Mouse (Mus musculus) heart, embryonic 14.5 days (tissue): ENCODE data around the gene Nme4. TPM values are rescaled to one million over a fixed set of nuclear protein-coding genes. Genes with fewer than 3 reads are reported as not detected.
"Not testable (repeated sequence)": the region's sequence is repeated elsewhere in the genome, so short reads cannot be mapped to it uniquely, and the experiment has no call there.

ENCODE experiments used
- ATAC-seq: fragments of 200-750 bp; cut with Nextera tagmentation; 2 replicates; pipeline ENCODE4 v1.8.0; 2017; ENCODE audit warnings: low read depth, moderate TSS enrichment; ENCODE audit not compliant: insufficient number of reproducible peaks, insufficient read depth, low FRiP score
- H3K27ac ChIP-seq, 2 experiments: fragments of 200-500 bp in 1 of 2; fragments of 300-500 bp in 1 of 2; sonication (generic) in 1 of 2; replicated peaks in 1 of 2; 2 replicates each; pipeline ENCODE4 v1.5.1; 2012 to 2014; ENCODE audit warnings: low read depth in 2 of 2, low read length in 2 of 2, control low read depth in 1 of 2, mild to moderate bottlenecking in 1 of 2, mixed read lengths in 1 of 2; ENCODE audit not compliant: control insufficient read depth in 1 of 2, insufficient read depth in 1 of 2
- H3K27me3 ChIP-seq: fragments of 300-500 bp; sonication (generic); 2 replicates; pipeline ENCODE4 v1.6.1; 2014; ENCODE audit warnings: mild to moderate bottlenecking, low read length, control low read depth; ENCODE audit not compliant: control insufficient read depth, insufficient read depth
- H3K36me3 ChIP-seq: fragments of 300-500 bp; sonication (generic); 2 replicates; pipeline ENCODE4 v1.6.1; 2014; ENCODE audit warnings: mild to moderate bottlenecking, control low read depth, low read length, mixed read lengths; ENCODE audit not compliant: control insufficient read depth, insufficient read depth
- H3K4me1 ChIP-seq, 2 experiments: fragments of 200-500 bp in 1 of 2; fragments of 300-500 bp in 1 of 2; sonication (generic) in 1 of 2; 2 replicates each; pipeline ENCODE4 v1.6.1; 2012 to 2014; ENCODE audit warnings: low read length in 2 of 2, control low read depth in 1 of 2, mixed read lengths in 1 of 2; ENCODE audit not compliant: control insufficient read depth in 2 of 2, insufficient read depth in 2 of 2
- H3K4me2 ChIP-seq: fragments of 300-500 bp; sonication (generic); 2 replicates; pipeline ENCODE4 v1.6.1; 2014; ENCODE audit warnings: mild to moderate bottlenecking, low read length
- H3K4me3 ChIP-seq, 2 experiments: fragments of 200-500 bp in 1 of 2; fragments of 300-500 bp in 1 of 2; sonication (generic) in 1 of 2; 2 replicates each; pipeline ENCODE4 v1.5.1; 2012 to 2014; ENCODE audit warnings: low read length in 2 of 2, mild to moderate bottlenecking in 2 of 2, control low read depth in 1 of 2, low read depth in 1 of 2, moderate library complexity in 1 of 2; ENCODE audit not compliant: control insufficient read depth in 1 of 2, insufficient read depth in 1 of 2
- H3K9ac ChIP-seq: fragments of 300-500 bp; sonication (generic); 2 replicates; pipeline ENCODE4 v1.6.1; 2014; ENCODE audit warnings: mild to moderate bottlenecking, low read length
- H3K9me3 ChIP-seq: fragments of 300-500 bp; sonication (generic); 2 replicates; pipeline ENCODE4 v1.6.1; 2016; ENCODE audit warnings: low read length, control low read depth; ENCODE audit not compliant: control insufficient read depth
- WGBS: fragments of 180-500 bp; shearing (Covaris S2); extraction: QIAGEN DNeasy Blood & Tissue Kit; methylation state at CpG from one replicate; pipeline ENCODE4 v1.1.7; 2014; 5-methylcytosine and 5-hydroxymethylcytosine counted together
- polyA plus RNA-seq: library from polyadenylated mRNA; unstranded; fragments of >200 nt; fragmentation: Nextera tagmentation; extraction: Ambion mirVana; gene quantifications from 2 replicates; pipeline ENCODE4 v1.2.1, GENCODE M21; 2014

Gene Nme4
- polyA plus RNA-seq, 1 experiment from 2014 or later, result 68.2 TPM

DNA sequence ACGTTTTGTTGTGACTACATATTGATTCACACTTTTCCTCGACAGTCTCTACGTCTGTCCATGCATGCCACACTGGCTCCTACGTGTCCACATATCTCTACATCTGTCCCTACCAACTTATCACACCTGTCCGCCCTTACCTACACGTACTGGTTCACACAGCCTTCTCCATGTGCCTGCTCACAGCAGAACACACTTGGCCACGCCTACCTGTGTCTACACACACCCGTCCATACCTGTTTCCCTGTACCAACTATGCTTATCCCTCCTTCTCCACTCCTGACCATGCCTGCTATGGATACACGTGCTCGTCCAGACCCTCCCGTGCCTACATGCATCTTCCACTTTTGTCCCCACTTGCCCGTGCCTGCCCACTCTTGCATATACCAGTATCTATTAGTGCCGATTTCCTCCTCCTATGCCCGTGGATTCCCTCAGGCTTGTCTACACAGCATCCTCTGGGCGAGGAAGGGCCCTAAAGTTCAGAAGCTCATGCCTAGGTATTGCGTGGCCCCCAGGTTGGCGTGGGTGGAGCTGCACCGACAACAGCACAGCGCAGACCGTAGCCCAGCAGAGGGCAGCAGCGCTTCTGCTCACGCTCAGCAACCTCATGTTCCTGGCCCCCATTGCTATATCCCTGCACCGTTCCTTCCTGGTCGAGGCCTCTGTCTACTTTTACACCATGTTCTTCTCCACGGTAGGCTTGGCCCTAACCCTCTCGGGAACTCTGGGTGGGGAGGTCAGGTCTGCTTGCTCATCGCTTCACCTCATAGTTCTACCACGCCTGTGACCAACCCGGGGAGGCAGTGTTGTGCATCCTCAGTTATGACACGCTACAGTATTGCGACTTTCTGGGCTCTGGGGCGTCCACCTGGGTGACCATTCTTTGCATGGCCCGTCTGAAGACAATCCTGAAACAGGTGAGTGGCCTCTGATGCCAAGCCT lies 24.6 kb upstream of the Nme4 start:
- Histone ChIP-seq H3K36me3 (peaks cover under 1% of the 10 kb centered on the region; the same call in 1 of the 2 replicates), H3K4me1 (peaks cover 3 to 7% of the 10 kb centered on the region in 2 experiments; a peak in 2 of 4 replicates), H3K27me3 (peaks cover 42% of the 10 kb centered on the region), H3K27ac (no peak overlapping the region), H3K4me3 (no peak overlapping the region), H3K4me2 (no peak overlapping the region), H3K9me3 (no peaks in the 10 kb centered on the region), H3K9ac (no peak overlapping the region; the same call in 1 of the 2 replicates)
- ATAC-seq, result no peak
- WGBS, result 45% methylated on average over 33 of the region's 33 CpGs

GRCm38 (mm10) chr17:26116503-26117258 lies 21.3 kb upstream of the Nme4 start:
- no peak overlapping the region for H3K27ac ChIP-seq
- WGBS, result 69% methylated on average over 17 of the region's 17 CpGs
- H3K9ac ChIP-seq, result no peak overlapping the region
- no peak overlapping the region for H3K4me3 ChIP-seq
- no peaks in the 10 kb centered on the region for H3K9me3 ChIP-seq
- H3K36me3 ChIP-seq, result no peaks in the 10 kb centered on the region
- H3K27me3 ChIP-seq, result peaks cover 75% of the 10 kb centered on the region
- no peak for ATAC-seq
- no peak overlapping the region for H3K4me2 ChIP-seq
- peaks cover 3 to 4% of the 10 kb centered on the region in 2 experiments; a peak in 2 of 4 replicates for H3K4me1 ChIP-seq

- ATAC-seq, result no peak
- no peak overlapping the region for H3K9ac ChIP-seq
These were observed 20.6 kb upstream of the Nme4 start for GRCm38 (mm10) chr17:26115956-26116487.

GRCm38 (mm10) chr17:26115205-26115898 lies 19.9 kb upstream of the Nme4 start:
- Histone ChIP-seq H3K36me3 (no peaks in the 10 kb centered on the region), H3K9ac (no peak overlapping the region), H3K4me3 (no peak overlapping the region), H3K4me1 (peaks cover 4 to 7% of the 10 kb centered on the region in 2 experiments; a peak in 2 of 4 replicates), H3K9me3 (no peaks in the 10 kb centered on the region), H3K27me3 (peaks cover 89% of the 10 kb centered on the region), H3K4me2 (no peak overlapping the region), H3K27ac (no peak overlapping the region)
- WGBS, result 74% methylated on average over 7 of the region's 7 CpGs
- ATAC-seq, result no peak

More at GRCm38 (mm10) chr17:26115956-26116487, 20.6 kb upstream of the Nme4 start:
- no peaks in the 10 kb centered on the region for H3K9me3 ChIP-seq
- no peak overlapping the region for H3K4me3 ChIP-seq
- H3K27ac ChIP-seq, result no peak overlapping the region
- H3K4me1 ChIP-seq, result peaks cover 4 to 5% of the 10 kb centered on the region in 2 experiments; a peak in 2 of 4 replicates
- no peak overlapping the region for H3K4me2 ChIP-seq
- H3K36me3 ChIP-seq, result no peaks in the 10 kb centered on the region
- 61% methylated on average over 3 of the region's 3 CpGs for WGBS
- H3K27me3 ChIP-seq, result peaks cover 82% of the 10 kb centered on the region

DNA sequence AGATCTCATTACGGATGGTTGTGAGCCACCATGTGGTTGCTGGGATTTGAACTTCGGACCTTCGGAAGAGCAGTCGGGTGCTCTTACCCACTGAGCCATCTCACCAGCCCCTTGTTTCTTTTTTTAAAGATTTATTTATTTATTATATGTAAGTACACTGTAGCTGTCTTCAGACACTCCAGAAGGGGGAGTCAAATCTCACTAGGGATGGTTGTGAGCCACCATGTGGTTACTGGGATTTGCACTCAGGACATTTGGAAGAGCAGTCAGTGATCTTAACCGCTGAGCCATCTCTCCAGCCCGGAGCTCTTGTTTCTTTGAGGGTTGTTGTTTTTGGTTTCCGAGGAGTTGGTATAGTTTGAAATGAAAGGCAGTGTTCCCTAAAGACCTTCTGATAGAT lies 19.1 kb upstream of the Nme4 start:
- not testable (repeated sequence) for H3K4me1 ChIP-seq, ATAC-seq, H3K4me3 ChIP-seq, H3K9me3 ChIP-seq, H3K9ac ChIP-seq, H3K36me3 ChIP-seq, H3K27ac ChIP-seq, H3K4me2 ChIP-seq
- peaks cover 93% of the 10 kb centered on the region for H3K27me3 ChIP-seq
- 53% methylated on average over 7 of the region's 7 CpGs for WGBS

DNA sequence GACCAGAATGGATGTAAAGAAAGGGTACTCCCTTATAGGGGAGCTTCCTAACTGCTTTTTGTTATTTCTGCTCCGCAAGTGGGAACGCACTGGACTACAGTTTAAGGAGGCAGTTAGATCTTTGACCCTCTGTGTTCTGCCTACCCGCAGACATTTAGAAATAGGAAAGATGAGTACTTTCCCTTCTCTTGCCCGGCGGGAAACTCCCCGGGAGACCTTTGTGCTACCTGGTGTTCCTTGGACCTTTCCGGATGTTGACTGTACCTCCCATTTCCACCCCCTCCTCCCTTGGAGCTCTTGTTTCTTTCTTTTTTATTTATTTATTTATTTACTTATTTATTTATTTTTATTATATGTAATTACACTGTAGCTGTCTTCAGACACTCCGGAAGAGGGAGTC lies 18.7 kb upstream of the Nme4 start:
- peak overlapping the region; percentile 50 to 71; a peak in 3 of 4 replicates for H3K4me3 ChIP-seq
- no peak for ATAC-seq
- no peaks in the 10 kb centered on the region for H3K36me3 ChIP-seq
- H3K9me3 ChIP-seq, result no peaks in the 10 kb centered on the region
- 18% methylated on average over 8 of the region's 8 CpGs for WGBS
- peaks cover 93% of the 10 kb centered on the region for H3K27me3 ChIP-seq
- H3K27ac ChIP-seq, result no peak overlapping the region
- peak overlapping the region; percentile 63; the same call in 1 of the 2 replicates for H3K9ac ChIP-seq
- H3K4me2 ChIP-seq, result peak overlapping the region; percentile 79
- H3K4me1 ChIP-seq, result peaks cover 4 to 7% of the 10 kb centered on the region in 2 experiments; a peak in 2 of 4 replicates
